Mouse (Mus musculus): ENCODE results near the gene Pagr1a.

Pagr1a gene

GRCm38 (mm10) chr7:127020901-127021562 is 3.9 kb upstream of the Pagr1a start, which contains the start of the genes Gm42742 and Prrt2:
Gene Gm42742 (minus strand): TSS chr7:127021097.
Gene Prrt2 (minus strand): TSS chr7:127021211.
- DNase-seq: peak; percentile 32 to 70

GRCm38 (mm10) chr7:127020491-127020890 is 3.3 kb upstream of the Pagr1a start:
- DNase-seq: no peak

- no peak for DNase-seq
Measured at GRCm38 (mm10) chr7:127020031-127020430, 2.9 kb upstream of the Pagr1a start.

GRCm38 (mm10) chr7:127019306-127019960 is 2.3 kb upstream of the Pagr1a start:
- no peak for DNase-seq

- DNase-seq: no peak
Measured at GRCm38 (mm10) chr7:127018416-127019305, 1.5 kb upstream of the Pagr1a start.

GRCm38 (mm10) chr7:127017950-127018345 is 796 bp upstream of the Pagr1a start:
- no peak for DNase-seq

- DNase-seq: peak; percentile 67 to 83
Measured at GRCm38 (mm10) chr7:127016486-127016938, 640 bp downstream of the Pagr1a start.

- DNase-seq: no peak
Measured at GRCm38 (mm10) chr7:127016481-127016485, 869 bp downstream of the Pagr1a start, which contains the start of gene Pagr1b. Gene Pagr1b (minus strand): TSS chr7:127016484.

GRCm38 (mm10) chr7:127016081-127016480 is 1.1 kb downstream of the Pagr1a start:
- peak; percentile 68 to 87 for DNase-seq

- no peak for DNase-seq
Measured at GRCm38 (mm10) chr7:127014993-127015392, 2.2 kb downstream of the Pagr1a start.

GRCm38 (mm10) chr7:127014320-127014719 is 2.8 kb downstream of the Pagr1a start, which contains the start of gene Mvp:
Gene Mvp (minus strand): TSS chr7:127014621.
- DNase-seq: peak; percentile 86 to 90

GRCm38 (mm10) chr7:127013385-127013784 is 3.8 kb downstream of the Pagr1a start:
- no peak for DNase-seq

- DNase-seq: no peak
Measured at GRCm38 (mm10) chr7:127012845-127013244, 4.3 kb downstream of the Pagr1a start.

- DNase-seq: no peak
Measured at GRCm38 (mm10) chr7:127012374-127012773, 4.8 kb downstream of the Pagr1a start.

- no peak for DNase-seq
Measured at GRCm38 (mm10) chr7:127011717-127012116, 5.4 kb downstream of the Pagr1a start.

- no peak for DNase-seq
Measured at GRCm38 (mm10) chr7:127011051-127011450, 6.1 kb downstream of the Pagr1a start.

GRCm38 (mm10) chr7:127009307-127010085 is 7.7 kb downstream of the Pagr1a start:
- DNase-seq: no peak

- DNase-seq: peak; percentile 38 to 75
Measured at GRCm38 (mm10) chr7:127008239-127009019, 8.7 kb downstream of the Pagr1a start.

- no peak for DNase-seq
Measured at GRCm38 (mm10) chr7:127007313-127008024, 9.7 kb downstream of the Pagr1a start.

- DNase-seq: no peak
Measured at GRCm38 (mm10) chr7:127004122-127004875, 12.9 kb downstream of the Pagr1a start.

- DNase-seq: no peak
Measured at GRCm38 (mm10) chr7:127003620-127004019, 13.5 kb downstream of the Pagr1a start.

Measured in kidney, postnatal 25 days (tissue).